Mouse (Mus musculus) megakaryocyte-erythroid progenitor cell, adult 5-6 weeks (primary cell): ENCODE results near the gene Brd4. TPM values are rescaled to one million over a fixed set of nuclear protein-coding genes. Genes with fewer than 3 reads are reported as not detected.

Experiments used
- ATAC-seq: replicated peaks from 2 replicates; pipeline ENCODE4 v1.8.0; 2016; ENCODE audit warnings: mild to moderate bottlenecking, inconsistent platforms; ENCODE audit not compliant: severe bottlenecking, poor library complexity, low FRiP score, low TSS enrichment
- total RNA-seq, 2 experiments: library from RNA; stranded (forward) in 1 of 2; stranded (reverse) in 1 of 2; fragments of 200-1000, 215-1000 nt in 1 of 2; fragments of >200 nt in 1 of 2; fragmentation: Nextera tagmentation in 1 of 2; gene quantifications; 2 replicates each; pipeline ENCODE4 v1.2.3; 2014 to 2017

Gene Brd4
- total RNA-seq, 2 experiments from 2014 or later: 26.8 to 167 TPM

DNA sequence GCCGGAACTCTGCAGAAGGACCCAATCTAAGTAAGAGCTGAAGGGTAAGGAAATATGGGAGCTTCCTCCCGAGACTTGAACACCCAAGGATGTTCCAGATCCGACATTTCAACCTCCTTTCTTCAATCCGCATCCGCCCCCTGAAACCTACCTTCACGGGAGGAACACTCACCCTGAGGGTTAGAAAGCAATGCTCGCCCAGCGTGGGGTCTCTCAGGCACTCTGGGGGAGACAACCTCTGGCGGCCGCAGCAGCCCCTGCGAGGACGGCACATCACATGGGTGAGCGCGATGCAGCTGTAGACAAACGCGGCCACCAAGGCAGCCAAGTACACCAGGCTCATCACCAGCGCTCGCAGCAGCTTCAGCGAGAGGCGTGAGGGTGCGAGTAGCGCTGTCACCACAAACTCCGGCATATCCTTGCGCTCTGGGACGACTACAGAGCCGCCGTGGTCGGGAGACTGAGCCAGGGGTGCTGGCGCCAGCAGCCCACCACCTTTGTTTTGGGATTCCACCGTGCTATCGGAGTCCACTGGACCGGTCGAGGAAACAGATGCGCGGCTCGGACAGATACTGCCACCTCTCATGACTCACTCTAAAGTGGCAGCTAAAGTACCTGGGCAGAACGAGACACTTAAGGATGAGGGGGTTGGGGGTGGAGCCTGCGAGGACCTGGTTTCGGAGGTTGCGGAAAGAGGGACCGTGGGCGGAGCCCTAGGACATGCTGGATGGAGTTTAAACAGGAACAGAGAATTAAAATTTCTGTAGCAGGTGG is 95.5 kb downstream of the Brd4 start, which contains the start of gene Ephx3:
Gene Ephx3, minus strand, starts transcription at position 687 of the 774 bp plus-strand sequence.
- 0 out of 2 replicates have a peak, but pooled peaks have one; percentile 31 for ATAC-seq

DNA sequence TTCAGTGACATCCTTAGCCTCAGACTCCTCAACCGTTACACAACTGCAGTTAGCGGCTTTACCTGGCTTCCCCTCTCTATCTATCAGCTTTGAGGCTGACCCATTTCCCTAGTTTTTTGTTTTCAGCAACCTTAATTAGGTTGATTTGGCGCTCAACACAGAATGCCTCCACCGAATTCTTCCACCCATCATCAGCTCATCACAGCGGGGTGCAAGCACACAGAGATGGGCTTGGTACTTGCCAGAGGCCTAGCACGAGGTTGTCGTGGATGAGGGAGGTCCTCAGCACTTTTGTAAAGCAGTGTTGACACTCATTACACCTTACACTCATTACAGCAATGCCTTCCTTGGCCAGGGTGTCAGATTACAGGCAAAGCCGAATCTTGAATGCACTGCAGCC is 101.5 kb downstream of the Brd4 start:
- no peak for ATAC-seq

DNA sequence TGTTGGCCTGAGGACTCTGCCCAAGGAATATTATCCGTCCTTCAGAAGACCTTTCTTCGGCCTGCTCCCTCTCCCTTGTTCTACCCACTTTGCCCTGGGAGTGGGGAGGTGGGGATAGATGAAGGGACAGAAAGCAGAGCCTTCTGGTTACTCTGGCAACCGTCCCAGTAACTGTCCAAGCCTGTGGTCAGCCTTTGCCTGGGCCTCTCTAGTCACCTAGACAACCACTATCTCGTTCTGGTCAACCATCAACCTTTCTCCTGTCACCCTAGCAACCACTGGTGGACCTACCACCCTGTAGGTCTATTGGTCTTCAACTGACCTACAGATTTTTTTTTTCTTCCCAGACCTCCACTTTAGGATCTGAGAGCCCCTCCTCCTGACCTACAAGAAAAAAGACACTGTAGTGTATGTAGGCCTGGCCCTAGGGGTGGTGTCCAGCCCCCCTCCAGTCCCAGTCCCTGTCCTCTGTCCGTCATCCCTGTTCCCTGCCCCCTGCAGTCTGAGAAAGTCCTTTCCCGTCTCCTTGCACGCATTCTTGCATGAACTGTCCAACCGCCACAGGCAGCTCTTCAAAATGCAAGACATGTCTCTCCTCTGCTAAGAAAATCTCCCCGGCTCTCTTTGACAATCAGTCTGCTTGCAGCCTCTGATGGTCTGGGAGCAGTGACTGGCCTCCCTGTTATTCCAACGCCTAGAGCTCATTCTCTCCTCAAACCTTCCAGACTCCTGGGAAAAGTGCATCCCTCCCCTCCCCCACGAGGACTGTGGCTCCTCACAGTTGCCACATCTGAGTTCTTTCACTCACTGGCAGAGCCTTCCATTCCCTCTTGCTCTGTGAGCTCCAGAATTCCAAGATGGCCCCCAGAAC is 104.7 kb downstream of the Brd4 start:
- no peak for ATAC-seq

DNA sequence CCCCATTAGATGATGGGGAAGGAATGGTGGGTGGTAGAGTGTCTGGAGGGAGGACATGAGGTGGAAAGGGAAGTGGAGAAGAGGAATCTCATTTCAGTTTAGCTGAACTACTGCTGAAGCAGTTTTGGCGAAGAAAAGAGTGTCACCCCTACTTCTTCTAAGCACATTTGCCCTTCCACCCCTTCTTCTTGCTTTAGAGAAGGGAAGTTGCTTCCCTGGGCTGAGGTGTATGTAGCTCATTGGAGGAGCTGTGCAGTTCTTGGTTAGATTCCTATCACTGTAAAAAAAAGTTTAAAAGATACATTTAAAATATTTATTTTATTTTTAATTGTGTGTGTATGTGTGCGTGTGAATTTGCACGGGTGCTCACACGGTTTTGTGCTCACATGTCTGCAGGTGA is 107.6 kb downstream of the Brd4 start:
- no peak for ATAC-seq

DNA sequence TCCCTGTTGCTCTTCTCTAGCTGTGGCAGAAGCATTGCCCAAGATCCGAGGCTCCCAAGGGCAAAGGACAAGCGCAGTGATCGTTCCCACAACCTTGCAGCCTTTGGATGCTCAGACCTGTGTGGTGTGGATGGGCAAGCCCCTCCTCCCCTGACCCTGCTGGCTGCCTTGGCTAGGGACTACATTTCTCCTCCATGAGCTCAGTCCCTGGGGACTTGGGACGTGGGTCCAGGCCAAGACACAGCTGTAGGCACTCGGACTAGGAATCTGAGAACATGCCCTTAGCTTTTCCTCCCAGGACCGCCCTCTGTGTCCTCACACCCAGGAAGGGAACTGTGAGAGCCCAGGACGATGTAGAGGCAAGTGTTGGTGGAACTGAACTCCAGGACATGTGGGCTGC is 111.4 kb downstream of the Brd4 start:
- ATAC-seq: no peak

DNA sequence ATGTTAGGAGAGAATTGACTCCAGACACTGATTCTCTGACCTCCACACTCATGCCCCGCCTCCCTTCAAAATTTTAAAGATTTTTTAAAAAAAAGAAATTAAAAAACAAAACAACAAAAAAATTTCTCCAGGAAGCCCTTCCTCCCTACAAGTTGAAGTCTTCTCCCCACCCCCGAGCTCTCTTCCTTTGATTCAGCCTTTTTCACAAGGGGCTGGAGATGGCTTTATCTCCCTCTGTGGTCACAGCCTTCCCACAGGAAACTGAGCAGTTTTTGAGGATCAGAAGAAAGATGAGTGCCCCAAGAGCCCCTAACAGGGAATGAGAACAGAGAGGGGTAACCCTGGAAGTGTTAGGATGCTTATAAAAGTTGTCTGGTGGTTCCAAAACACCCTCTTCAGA is 112.0 kb downstream of the Brd4 start:
- no peak for ATAC-seq

DNA sequence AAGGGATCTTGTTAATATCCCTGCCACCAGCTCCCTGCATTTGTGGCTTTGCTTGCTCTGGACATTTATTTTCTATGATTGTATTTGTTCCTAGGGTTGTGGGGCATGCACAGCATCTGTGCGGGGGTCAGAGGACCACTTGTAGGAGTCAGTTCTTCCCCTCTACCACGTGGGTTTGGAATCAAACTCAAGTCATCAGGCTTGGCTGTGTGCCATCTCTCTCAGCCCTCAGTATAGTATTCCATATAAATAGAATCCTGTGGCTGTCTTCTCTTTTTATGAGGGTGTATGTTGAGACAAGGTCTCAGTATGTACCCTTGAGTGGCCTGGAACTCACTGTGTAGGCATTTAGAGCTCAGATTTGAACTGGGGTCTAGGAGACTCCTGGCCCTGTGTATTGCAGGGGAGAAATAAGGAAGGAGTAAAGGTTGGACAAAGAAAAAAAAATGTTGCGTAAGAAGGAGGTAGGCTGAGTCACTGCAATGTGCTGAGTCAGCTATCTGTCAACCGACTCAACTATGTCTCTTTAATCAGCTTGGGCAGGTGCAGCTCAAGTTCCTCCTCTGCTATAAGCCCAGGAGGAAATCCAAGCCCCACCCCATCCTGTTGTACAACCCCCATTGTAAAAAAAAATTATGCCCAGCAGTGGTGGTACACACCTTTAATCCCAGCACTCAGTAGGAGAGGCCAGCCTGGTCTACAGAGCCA is 114.8 kb downstream of the Brd4 start:
- ATAC-seq: peak; percentile 50; the same call in 1 of the 2 replicates

DNA sequence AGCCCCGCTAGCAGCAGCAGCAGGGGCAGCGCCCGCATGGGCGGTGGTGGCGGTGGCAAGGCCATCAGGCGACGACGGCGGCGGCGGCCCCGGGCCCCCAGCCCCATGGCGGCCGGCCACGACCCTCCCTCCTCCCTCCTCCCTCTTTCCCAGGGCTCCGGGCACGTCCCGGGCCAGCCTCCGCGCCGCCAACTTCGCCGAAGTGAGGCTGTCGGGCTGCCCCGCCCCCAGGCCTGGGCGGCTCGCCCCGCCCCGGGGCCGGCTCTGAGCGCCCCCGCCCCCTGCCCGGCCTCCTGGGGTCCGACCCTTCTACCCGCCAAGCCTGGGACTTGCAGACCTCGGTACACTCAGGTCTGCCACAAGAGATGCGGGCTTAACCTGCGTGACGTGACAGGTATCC is 117.8 kb downstream of the Brd4 start, which contains the start of gene Notch3:
Gene Notch3, minus strand, starts transcription at position 166 of the 400 bp plus-strand sequence.
- no peak for ATAC-seq

DNA sequence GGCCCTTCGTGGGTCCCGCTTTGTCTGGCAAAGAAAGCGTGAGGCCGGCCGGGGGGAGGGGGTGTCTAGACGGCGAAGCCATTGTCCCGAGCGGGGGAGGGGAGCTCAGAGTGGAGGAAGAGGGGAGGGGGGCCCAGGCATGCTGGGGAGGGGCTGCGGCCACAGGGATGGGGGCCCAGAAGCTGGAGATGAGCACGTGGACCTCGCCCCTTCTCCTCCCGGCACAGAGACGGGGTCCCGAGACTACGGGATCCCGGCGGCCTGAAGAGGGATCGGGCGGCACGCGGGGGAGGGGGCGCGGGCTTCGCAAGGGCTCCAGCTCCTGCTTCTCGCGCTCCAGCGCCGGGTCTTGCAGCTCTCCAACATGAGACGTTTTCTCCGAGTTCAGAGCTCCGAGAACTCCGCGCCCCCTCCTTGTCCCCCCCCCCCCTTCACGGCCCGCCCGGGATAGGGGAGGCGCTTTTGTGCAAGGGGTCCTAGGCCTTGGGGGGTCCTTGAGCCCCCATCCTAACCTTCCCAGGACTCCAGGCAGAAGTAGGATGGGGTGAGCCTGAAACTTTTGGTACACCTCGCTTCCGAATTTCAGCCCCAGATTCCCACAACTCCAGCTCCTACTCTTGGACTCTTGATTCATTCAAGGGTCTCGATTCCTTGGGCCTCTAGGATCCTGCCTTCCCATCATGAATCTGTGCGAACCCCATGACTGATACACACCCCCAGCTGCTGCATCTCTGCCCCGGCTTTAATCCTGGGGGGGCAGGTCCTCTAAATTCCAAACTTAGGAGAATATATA is 118.5 kb downstream of the Brd4 start:
- no peak for ATAC-seq

DNA sequence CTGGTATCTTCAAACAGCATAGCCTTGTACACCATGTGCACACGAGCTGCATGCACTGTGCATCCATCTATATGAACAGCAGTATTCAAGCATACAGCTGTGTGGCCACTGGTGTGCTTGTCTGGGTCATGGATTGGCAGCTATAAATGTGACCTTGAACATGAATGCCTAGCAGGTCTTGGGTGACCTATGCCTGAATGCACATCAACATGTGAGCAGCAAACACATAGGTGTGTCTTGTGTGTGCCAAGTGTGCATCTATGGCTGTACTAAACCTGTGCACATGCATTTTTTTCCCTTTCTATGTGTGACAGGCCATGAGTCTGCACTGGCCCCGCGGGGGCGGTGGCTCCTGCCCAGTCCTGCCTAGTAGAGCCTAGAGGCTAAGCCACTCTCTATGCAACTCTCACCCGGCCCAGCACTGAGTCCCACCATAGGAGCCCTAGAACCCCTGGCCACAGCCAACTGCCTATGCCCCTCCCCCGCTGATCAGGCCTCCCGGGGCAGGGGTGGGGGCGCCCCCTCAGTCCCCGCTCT is 119.2 kb downstream of the Brd4 start:
- ATAC-seq: no peak

DNA sequence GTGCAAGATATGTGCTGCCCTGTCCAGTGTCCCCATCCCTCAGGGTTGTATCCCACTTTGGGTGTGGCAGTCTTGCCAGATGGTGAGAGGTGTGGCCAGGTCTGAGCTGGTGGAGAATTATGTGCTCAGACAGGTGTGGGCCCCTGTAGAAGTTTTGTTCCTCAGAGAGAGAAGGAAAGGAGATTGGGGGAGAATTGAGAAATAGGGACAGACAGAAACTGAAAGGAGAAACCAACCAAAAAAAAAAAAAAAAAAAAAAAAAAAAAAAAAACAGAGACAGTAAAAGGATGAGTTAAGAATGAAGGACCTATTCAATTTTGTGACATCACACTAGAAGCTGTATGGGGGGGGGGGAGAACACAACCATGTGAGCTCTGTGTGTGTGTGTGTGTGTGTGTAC is 119.7 kb downstream of the Brd4 start:
- no peak for ATAC-seq

DNA sequence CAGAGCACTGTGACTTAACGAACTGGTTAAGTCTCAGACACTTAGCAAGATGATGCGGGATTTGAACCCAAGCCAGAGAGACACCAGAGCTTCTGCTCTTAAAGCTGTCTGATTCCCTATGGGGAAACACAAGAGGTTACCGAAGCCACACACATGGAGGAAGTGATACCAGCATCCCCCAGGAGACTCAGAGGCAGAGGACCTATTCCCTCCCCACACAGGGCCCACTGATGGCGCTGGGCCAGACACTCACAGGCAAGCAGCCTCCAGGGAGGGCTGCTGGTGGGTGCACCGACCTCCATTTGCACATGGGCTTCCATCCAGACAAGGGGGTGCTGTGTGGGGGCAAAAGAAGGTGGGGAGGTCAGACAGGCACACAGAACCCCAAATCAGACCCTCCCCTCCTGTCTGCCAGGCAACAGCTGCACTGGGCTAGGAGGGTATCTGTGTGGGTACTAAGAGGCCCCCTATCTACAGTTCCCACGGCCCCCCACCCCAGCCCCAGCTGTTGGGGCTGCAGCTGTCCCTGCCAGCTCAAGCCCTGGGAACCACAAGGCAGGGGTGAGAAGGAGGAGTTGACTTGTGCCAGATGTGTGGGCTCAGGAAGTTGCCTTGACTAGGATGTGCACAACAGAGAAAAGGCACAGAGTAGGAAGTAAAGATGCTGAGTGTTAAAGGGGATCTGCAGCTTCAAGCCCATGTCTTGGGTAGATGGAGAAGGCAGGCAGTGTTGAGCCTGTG is 120.4 kb downstream of the Brd4 start:
- ATAC-seq: no peak

DNA sequence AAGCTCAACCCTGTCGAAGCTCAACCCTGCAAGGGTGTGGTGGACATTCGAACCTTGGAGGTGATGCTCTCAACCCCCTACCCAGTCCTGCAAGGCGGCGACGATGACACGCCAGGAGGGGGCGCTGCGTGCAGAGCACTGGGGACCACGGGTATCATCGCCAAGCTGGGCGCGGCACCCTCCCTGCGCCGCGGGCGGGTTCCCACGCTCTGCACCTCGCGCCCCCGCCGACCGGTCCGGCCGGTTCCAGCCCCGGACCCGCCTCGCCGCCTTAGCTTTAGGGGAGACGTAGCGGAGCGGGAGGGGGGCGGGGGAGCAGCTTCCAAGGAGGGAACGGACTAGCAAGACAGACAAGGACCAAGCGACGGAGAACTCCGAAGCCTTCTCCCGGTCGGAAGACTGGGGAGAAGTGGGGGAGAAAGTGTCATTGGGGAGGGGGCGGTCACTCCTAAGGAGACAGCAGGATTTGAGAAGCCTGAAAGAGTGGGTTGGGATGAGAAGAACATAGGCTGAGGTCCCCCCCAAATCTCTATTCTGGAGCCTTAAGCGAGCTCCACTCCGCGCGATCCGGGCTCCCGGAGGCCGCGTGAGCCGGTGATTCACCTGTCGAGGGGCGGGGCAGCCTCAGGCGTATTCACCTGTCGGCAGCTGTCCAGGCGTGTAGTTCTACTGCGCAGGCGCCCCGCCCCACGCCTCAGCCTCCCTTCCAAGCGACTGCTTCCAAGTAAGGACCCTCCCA is 122.2 kb downstream of the Brd4 start:
- 0 out of 2 replicates have a peak, but pooled peaks have one; percentile 22 for ATAC-seq

DNA sequence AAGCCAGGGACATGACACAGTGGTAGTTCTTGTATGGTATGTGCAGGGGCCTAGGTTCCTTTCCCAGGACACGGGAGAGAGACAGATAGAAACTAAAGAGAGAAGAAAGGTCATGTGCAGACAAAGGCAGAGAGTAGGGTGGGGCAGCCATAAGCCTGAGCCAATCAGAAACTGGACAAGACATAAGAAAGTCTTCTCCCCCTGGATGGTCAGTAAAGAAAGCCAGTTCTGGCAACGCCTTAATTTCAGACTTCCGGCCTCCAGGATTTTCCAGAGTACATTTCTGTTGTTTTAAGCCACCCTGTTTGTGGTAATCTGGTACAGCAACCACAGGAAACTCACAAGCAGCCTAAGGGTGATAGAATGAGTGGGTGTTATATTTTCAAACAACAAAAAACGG is 123.6 kb downstream of the Brd4 start:
- no peak for ATAC-seq

DNA sequence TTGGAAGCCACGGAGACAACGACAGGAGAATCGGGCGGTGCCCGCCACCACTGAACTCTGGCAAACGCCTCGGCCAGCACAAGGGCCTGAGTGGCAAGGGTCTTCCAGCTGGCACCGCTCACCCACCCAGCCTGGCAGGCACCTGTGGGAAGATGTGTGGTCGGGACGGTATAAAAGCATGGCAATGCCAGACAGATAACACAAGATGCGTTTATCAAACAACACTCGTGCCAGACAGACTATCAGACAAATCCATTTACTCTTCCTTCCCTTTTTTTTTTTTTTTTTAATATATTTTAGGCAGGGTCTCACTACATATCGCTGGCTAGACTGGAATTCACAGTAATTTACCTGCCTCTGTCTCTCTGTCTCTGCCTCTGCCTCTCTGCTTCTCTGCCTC is 125.7 kb downstream of the Brd4 start:
- peak; percentile 34; the same call in 1 of the 2 replicates for ATAC-seq

DNA sequence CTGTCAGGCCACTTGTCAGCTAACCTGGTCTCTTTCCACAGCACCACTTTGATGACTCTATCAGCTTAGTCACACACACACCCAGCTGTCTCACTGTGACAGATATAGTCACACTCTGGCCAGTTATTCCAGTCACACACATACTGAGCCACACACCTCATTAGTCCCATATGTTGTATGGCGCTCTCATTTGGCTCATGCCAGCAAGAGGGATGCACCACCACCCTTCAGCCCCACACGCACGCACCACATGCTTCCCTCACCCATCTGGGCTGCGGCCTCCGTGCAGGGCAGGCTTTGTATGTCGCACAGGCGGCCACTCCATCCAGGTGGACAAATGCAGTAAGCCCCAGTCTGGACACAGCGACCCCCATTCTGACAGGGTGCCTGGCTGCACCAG is 137.8 kb downstream of the Brd4 start:
- ATAC-seq: no peak
